Mouse (Mus musculus) testis, adult 2 months (tissue): Measurements from ENCODE around the gene Fam57a. TPM values are rescaled to one million over a fixed set of nuclear protein-coding genes. Genes with fewer than 3 reads are reported as not detected.

Experiments
- H3K27ac ChIP-seq: fragments of 200-500 bp; 2 replicates; pipeline ENCODE4 v1.5.1; 2012; ENCODE audit warnings: low read depth, low read length; ENCODE audit not compliant: control insufficient read depth, insufficient read depth
- H3K27me3 ChIP-seq: fragments of 200-500 bp; 2 replicates; pipeline ENCODE4 v1.6.1; 2012; ENCODE audit warnings: mild to moderate bottlenecking, low read length, moderate library complexity; ENCODE audit not compliant: control insufficient read depth, insufficient read depth
- H3K36me3 ChIP-seq: fragments of 200-500 bp; 2 replicates; pipeline ENCODE4 v1.6.1; 2012; ENCODE audit warnings: mild to moderate bottlenecking, low read length; ENCODE audit not compliant: control insufficient read depth, insufficient read depth
- H3K4me1 ChIP-seq: fragments of 200-500 bp; 2 replicates; pipeline ENCODE4 v1.6.1; 2012; ENCODE audit warnings: low read length; ENCODE audit not compliant: control insufficient read depth, insufficient read depth
- H3K4me3 ChIP-seq: fragments of 200-500 bp; 2 replicates; pipeline ENCODE4 v1.5.1; 2012; ENCODE audit warnings: low read depth, mild to moderate bottlenecking, low read length, moderate library complexity, mixed read lengths; ENCODE audit not compliant: control insufficient read depth
- CTCF ChIP-seq: fragments of 200-500 bp; IDR thresholded peaks from 2 replicates; pipeline ENCODE4 v1.5.1; 2012; ENCODE audit warnings: low read depth, mild to moderate bottlenecking, inconsistent platforms, low read length, moderate library complexity; ENCODE audit not compliant: control insufficient read depth, insufficient read depth, insufficient replicate concordance
- POLR2A ChIP-seq: fragments of 200-500 bp; IDR thresholded peaks from 2 replicates; pipeline ENCODE4 v1.6.1; 2012; ENCODE audit warnings: low read depth, mild to moderate bottlenecking, inconsistent platforms, low read length, moderate library complexity; ENCODE audit not compliant: control insufficient read depth
- polyA plus RNA-seq: library from polyadenylated mRNA; depleted of rRNA; stranded (reverse); fragments of >200 nt; gene quantifications from 2 replicates; pipeline ENCODE4 v1.2.3, GENCODE M21; 2012

The Fam57a gene
- polyA plus RNA-seq, 1 experiment = 2.4 TPM

DNA sequence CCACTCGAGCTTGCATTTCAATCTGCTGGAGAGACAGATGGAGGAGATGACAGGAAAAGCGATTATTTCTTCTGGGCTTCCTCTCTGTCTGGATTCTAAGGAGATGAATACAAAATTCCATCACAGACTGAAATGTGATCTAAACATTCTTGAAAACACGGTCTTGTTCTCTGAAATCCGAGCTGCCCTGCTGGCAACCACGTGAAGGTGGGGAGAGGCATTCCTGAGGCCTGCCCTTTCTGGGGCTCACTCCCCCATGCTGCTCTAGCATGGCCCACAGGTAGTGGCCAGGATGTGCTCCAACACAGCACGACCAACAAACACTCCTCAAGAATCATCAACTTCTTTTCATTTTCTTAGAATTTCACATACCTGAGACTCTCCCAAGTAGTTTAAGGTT, 19.2 kb upstream of the Fam57a start:
- H3K4me1 ChIP-seq = no peaks in the 10 kb centered on the region
- H3K4me3 ChIP-seq = no peak overlapping the region
- no peaks in the 10 kb centered on the region for H3K36me3 ChIP-seq
- no peak for TF ChIP-seq POLR2A
- no peak for TF ChIP-seq CTCF
- no peaks in the 10 kb centered on the region for H3K27me3 ChIP-seq
- no peak overlapping the region for H3K27ac ChIP-seq

DNA sequence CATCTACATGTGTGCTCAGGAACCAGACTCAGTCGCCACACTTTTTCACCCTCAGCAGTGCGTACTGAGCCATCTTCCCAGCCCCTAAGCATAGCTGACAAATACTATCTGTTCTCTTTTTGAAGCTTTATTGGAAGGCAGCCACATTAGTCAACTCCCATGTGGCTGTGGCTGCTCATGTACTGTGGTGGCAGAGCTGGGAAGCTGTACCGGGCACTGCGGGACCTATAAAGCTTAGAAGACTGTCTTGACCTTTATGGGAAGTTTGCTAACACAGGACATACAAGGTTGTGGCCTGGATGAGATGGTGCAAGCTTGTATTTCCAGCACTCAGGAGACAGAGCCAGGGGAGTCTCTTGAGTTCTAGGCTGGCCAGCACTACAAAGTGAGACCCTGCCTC, 12.8 kb upstream of the Fam57a start:
- Histone ChIP-seq H3K27me3 (no peaks in the 10 kb centered on the region), H3K4me1 (no peaks in the 10 kb centered on the region), H3K27ac (no peak overlapping the region), H3K36me3 (no peaks in the 10 kb centered on the region), H3K4me3 (no peak overlapping the region)
- TF ChIP-seq CTCF (no peak), POLR2A (no peak)

DNA sequence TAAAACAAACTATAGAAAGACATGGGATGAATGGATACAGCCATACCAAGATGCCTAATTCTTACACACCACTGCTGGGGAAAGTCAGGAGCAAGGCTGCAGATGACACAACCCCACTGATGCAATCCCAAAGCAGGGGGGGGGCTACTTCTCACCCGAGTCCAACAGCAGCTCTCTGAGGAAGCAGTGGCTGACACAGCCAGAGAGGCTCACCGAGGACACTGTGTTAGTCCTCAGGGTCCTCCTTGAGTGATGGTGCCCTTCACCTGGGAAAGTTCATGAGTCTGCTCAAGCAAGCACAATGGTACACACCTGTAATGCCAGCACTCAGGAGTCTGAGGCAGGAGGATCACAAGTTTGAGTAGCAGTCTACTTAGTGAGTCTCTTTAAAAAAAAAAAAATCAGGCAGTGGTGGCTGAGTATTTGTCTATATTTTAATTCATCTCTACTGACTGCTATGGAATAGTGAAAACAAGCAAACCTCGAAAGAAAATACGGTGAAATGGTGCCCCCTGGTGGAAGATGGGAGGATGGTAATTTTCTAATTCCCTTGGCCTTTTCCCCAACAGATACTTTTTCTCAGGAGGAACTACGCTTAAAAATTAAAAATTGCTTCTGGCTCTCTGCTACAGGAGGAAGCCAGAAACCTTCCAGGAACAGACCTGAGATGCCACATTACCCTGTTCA, 12.2 kb upstream of the Fam57a start:
- H3K4me1 ChIP-seq = no peaks in the 10 kb centered on the region
- no peak for TF ChIP-seq CTCF
- no peak for TF ChIP-seq POLR2A
- H3K27ac ChIP-seq = no peak overlapping the region
- no peak overlapping the region for H3K4me3 ChIP-seq
- no peaks in the 10 kb centered on the region for H3K27me3 ChIP-seq
- no peaks in the 10 kb centered on the region for H3K36me3 ChIP-seq

DNA sequence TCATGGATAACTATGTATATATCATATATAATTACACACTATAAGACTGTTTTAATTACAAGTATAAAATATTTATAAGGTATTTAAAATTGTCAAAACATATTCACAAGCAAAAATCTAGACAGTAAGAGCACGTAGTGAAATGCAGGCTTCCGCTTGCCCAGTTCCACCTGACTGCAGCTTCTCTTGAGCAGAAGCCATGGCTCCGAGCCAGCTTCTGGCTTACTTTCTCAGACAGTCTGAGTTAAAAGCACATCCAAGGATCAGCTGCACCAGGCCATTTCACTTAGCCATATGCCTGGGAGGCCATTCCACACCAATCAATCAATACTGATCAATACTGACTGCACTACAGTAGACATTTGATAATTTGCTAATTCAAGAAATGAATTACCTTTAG, 10.5 kb upstream of the Fam57a start:
- TF ChIP-seq POLR2A (no peak), CTCF (no peak)
- Histone ChIP-seq H3K27me3 (no peaks in the 10 kb centered on the region), H3K4me3 (no peak overlapping the region), H3K27ac (no peak overlapping the region), H3K36me3 (no peaks in the 10 kb centered on the region), H3K4me1 (no peaks in the 10 kb centered on the region)

DNA sequence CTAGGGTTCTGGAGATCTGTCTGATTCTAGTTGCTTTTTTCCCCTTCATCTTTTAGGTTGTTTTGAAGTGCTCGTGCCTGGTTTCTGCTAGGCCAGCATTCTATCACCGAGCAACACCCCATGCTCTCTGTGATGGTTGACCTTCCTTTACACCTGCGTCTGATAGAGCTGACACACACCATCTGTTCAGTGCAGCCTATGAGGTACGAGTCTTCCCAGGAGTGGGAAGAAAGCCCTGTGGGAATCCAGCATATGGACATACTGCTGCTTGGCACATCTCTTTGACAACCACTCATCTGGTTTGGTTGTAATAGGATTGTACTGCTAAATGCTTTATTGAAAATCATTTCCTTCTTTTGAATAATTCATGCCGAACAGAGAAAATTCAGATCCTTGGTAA, 9.3 kb upstream of the Fam57a start:
- H3K4me3 ChIP-seq = no peak overlapping the region
- H3K4me1 ChIP-seq = no peaks in the 10 kb centered on the region
- H3K27ac ChIP-seq = no peak overlapping the region
- no peak for TF ChIP-seq POLR2A
- TF ChIP-seq CTCF = no peak
- no peaks in the 10 kb centered on the region for H3K27me3 ChIP-seq
- H3K36me3 ChIP-seq = no peaks in the 10 kb centered on the region

DNA sequence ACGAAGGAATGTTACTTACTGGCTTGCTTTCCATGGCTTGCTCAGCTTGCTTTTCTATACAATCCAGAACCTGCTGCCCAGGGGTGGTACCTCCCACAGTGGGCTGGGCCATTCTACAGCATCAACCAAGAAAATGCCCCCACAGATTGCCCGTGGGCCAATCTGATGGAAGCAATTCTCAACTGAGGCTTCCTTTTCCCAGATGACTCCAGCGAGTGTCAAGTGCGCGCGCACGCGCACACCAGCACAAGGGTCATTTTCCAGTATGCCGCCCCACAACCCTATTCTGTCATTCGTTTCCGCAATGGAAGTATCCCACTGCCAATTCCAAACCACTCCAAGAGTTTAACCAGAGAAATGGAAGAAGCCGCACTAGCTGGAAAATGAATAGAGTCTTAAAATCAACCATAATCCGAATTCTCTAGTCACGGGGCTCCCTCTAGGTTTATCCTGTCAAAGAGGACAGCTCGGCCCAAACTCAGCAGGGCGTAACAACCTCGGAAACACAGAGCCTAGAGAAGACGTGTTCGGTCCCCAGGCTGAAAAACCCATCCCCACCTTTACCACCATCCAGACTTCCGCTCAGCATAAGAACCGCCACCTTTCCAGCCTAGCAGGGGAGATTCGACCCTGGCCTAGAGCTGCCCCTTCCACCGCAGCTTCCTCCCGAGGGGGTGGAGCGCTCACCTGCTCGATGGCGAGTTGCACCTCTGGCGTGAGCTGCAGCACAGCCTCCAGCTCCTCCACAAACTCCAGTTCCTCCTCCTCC, 561 bp upstream of the Fam57a start:
- no peaks in the 10 kb centered on the region for H3K36me3 ChIP-seq
- TF ChIP-seq CTCF = no peak
- TF ChIP-seq POLR2A = no peak
- H3K27me3 ChIP-seq = no peaks in the 10 kb centered on the region
- H3K4me3 ChIP-seq = peak overlapping the region; percentile 100
- H3K4me1 ChIP-seq = peaks cover 7% of the 10 kb centered on the region
- H3K27ac ChIP-seq = peak overlapping the region; percentile 86

DNA sequence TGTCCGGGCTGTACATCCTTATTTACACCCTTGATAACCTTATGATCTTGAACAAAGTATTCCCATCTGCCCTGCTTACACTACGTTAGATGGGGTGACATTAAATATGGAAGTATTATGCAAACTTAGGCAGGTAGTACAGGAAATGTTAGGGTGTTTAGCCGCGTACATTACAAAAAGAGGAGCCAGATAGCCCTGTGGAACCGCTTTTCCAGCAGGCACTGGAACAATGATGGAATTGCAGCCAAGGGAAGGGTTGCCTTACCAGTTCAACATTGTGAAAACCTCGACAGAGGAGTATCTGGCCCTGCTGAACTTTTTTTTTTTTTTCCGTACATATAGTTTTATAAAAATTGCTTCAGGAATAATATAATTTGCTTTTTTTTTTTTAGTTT, 672 bp downstream of the Fam57a start:
- H3K4me1 ChIP-seq = peaks cover 7% of the 10 kb centered on the region
- peak overlapping the region; percentile 100 for H3K4me3 ChIP-seq
- no peaks in the 10 kb centered on the region for H3K36me3 ChIP-seq
- TF ChIP-seq CTCF = no peak
- no peak for TF ChIP-seq POLR2A
- H3K27me3 ChIP-seq = no peaks in the 10 kb centered on the region
- H3K27ac ChIP-seq = no peak overlapping the region
